Mouse (Mus musculus): ENCODE results near the gene Prkn. TPM values are rescaled to one million over a fixed set of nuclear protein-coding genes. Genes with fewer than 3 reads are reported as not detected.

Prkn gene
- polyA plus RNA-seq, 1 experiment from 2014 or later = 2.8 TPM

- H3K4me3 ChIP-seq (ENCODE audit: low read depth, low read length) = no peak overlapping the region
- TF ChIP-seq EP300 (IDR thresholded peaks at IDR 0.05) (no peak), CTCF (IDR thresholded peaks at IDR 0.05) (no peak)
- H3K36me3 ChIP-seq (ENCODE audit: insufficient read depth, low read length) = no peaks in the 10 kb centered on the region
- no peak overlapping the region for H3K27ac ChIP-seq (ENCODE audit: low read length)
- H3K27me3 ChIP-seq (replicated peaks; ENCODE audit: insufficient read depth, low read length) = no peaks in the 10 kb centered on the region
- ATAC-seq = no peak
- H3K4me2 ChIP-seq (replicated peaks; ENCODE audit: low read depth, low read length) = no peak overlapping the region
- H3K9ac ChIP-seq (replicated peaks; ENCODE audit: low read depth) = no peak overlapping the region
- no peaks in the 10 kb centered on the region for H3K9me3 ChIP-seq (ENCODE audit: low read length)
- DNase-seq (ENCODE audit: low spot score) = no peak
- WGBS = 94% methylated on average over 5 of the region's 5 CpGs
- no peaks in the 10 kb centered on the region for H3K4me1 ChIP-seq (ENCODE audit: insufficient read depth, low read depth, low read length)
These were observed 1201.0 kb downstream of the Prkn start for GRCm38 (mm10) chr17:12041091-12041655.

GRCm38 (mm10) chr17:12042561-12043256, 1202.5 kb downstream of the Prkn start:
- WGBS = 62% methylated on average over 14 of the region's 14 CpGs
- H3K27me3 ChIP-seq (replicated peaks; ENCODE audit: insufficient read depth, low read length) = no peaks in the 10 kb centered on the region
- H3K4me2 ChIP-seq (replicated peaks; ENCODE audit: low read depth, low read length) = no peak overlapping the region
- peak; percentile 22; the same call in 1 of the 2 replicates for TF ChIP-seq EP300 (IDR thresholded peaks at IDR 0.05)
- TF ChIP-seq CTCF (IDR thresholded peaks at IDR 0.05) = no peak
- DNase-seq (ENCODE audit: low spot score) = peak; percentile 74
- H3K27ac ChIP-seq (ENCODE audit: low read length) = no peak overlapping the region
- no peaks in the 10 kb centered on the region for H3K36me3 ChIP-seq (ENCODE audit: insufficient read depth, low read length)
- ATAC-seq = peak; percentile 79
- H3K9me3 ChIP-seq (ENCODE audit: low read length) = no peaks in the 10 kb centered on the region
- H3K4me1 ChIP-seq (ENCODE audit: insufficient read depth, low read depth, low read length) = no peaks in the 10 kb centered on the region
- no peak overlapping the region for H3K9ac ChIP-seq (replicated peaks; ENCODE audit: low read depth)
- no peak overlapping the region for H3K4me3 ChIP-seq (ENCODE audit: low read depth, low read length)

GRCm38 (mm10) chr17:12044222-12044621, 1204.0 kb downstream of the Prkn start:
- 64% methylated on average over 8 of the region's 8 CpGs for WGBS
- H3K4me1 ChIP-seq (ENCODE audit: insufficient read depth, low read depth, low read length) = no peaks in the 10 kb centered on the region
- H3K9ac ChIP-seq (replicated peaks; ENCODE audit: low read depth) = no peak overlapping the region
- no peak overlapping the region for H3K4me2 ChIP-seq (replicated peaks; ENCODE audit: low read depth, low read length)
- DNase-seq (ENCODE audit: low spot score) (no peak), ATAC-seq (no peak)
- no peaks in the 10 kb centered on the region for H3K36me3 ChIP-seq (ENCODE audit: insufficient read depth, low read length)
- no peak overlapping the region for H3K4me3 ChIP-seq (ENCODE audit: low read depth, low read length)
- no peak overlapping the region for H3K27ac ChIP-seq (ENCODE audit: low read length)
- no peaks in the 10 kb centered on the region for H3K9me3 ChIP-seq (ENCODE audit: low read length)
- TF ChIP-seq CTCF (IDR thresholded peaks at IDR 0.05) (no peak), EP300 (IDR thresholded peaks at IDR 0.05) (no peak)
- no peaks in the 10 kb centered on the region for H3K27me3 ChIP-seq (replicated peaks; ENCODE audit: insufficient read depth, low read length)

GRCm38 (mm10) chr17:12045861-12046273, 1205.7 kb downstream of the Prkn start:
- Histone ChIP-seq H3K9ac (replicated peaks; ENCODE audit: low read depth) (no peak overlapping the region), H3K27ac (ENCODE audit: low read length) (no peak overlapping the region), H3K36me3 (ENCODE audit: insufficient read depth, low read length) (no peaks in the 10 kb centered on the region), H3K4me2 (replicated peaks; ENCODE audit: low read depth, low read length) (no peak overlapping the region), H3K4me1 (ENCODE audit: insufficient read depth, low read depth, low read length) (no peaks in the 10 kb centered on the region), H3K27me3 (replicated peaks; ENCODE audit: insufficient read depth, low read length) (no peaks in the 10 kb centered on the region), H3K9me3 (ENCODE audit: low read length) (no peaks in the 10 kb centered on the region), H3K4me3 (ENCODE audit: low read depth, low read length) (no peak overlapping the region)
- DNase-seq (ENCODE audit: low spot score) (no peak), ATAC-seq (no peak)
- 40% methylated on average over 5 of the region's 5 CpGs for WGBS
- TF ChIP-seq CTCF (IDR thresholded peaks at IDR 0.05) = no peak
- TF ChIP-seq EP300 (IDR thresholded peaks at IDR 0.05) = no peak

- no peak for DNase-seq (ENCODE audit: low spot score)
- WGBS = 78% methylated on average over 7 of the region's 7 CpGs
- no peak for TF ChIP-seq EP300 (IDR thresholded peaks at IDR 0.05)
- no peak for TF ChIP-seq CTCF (IDR thresholded peaks at IDR 0.05)
- Histone ChIP-seq H3K27ac (ENCODE audit: low read length) (no peak overlapping the region), H3K9ac (replicated peaks; ENCODE audit: low read depth) (no peak overlapping the region), H3K27me3 (replicated peaks; ENCODE audit: insufficient read depth, low read length) (no peaks in the 10 kb centered on the region), H3K4me1 (ENCODE audit: insufficient read depth, low read depth, low read length) (no peaks in the 10 kb centered on the region), H3K9me3 (ENCODE audit: low read length) (no peaks in the 10 kb centered on the region), H3K4me2 (replicated peaks; ENCODE audit: low read depth, low read length) (no peak overlapping the region), H3K36me3 (ENCODE audit: insufficient read depth, low read length) (no peaks in the 10 kb centered on the region), H3K4me3 (ENCODE audit: low read depth, low read length) (no peak overlapping the region)
- no peak for ATAC-seq
These were observed 1206.8 kb downstream of the Prkn start for GRCm38 (mm10) chr17:12047032-12047431.

- TF ChIP-seq CTCF (IDR thresholded peaks at IDR 0.05) (no peak), EP300 (IDR thresholded peaks at IDR 0.05) (no peak)
- no peaks in the 10 kb centered on the region for H3K9me3 ChIP-seq (ENCODE audit: low read length)
- no peak overlapping the region for H3K9ac ChIP-seq (replicated peaks; ENCODE audit: low read depth)
- H3K27ac ChIP-seq (ENCODE audit: low read length) = no peak overlapping the region
- DNase-seq (ENCODE audit: low spot score) (no peak), ATAC-seq (no peak)
- H3K4me3 ChIP-seq (ENCODE audit: low read depth, low read length) = no peak overlapping the region
- 46% methylated on average over 6 of the region's 6 CpGs for WGBS
- no peaks in the 10 kb centered on the region for H3K36me3 ChIP-seq (ENCODE audit: insufficient read depth, low read length)
- H3K4me2 ChIP-seq (replicated peaks; ENCODE audit: low read depth, low read length) = no peak overlapping the region
- no peaks in the 10 kb centered on the region for H3K4me1 ChIP-seq (ENCODE audit: insufficient read depth, low read depth, low read length)
- H3K27me3 ChIP-seq (replicated peaks; ENCODE audit: insufficient read depth, low read length) = no peaks in the 10 kb centered on the region
These were observed 1207.3 kb downstream of the Prkn start for GRCm38 (mm10) chr17:12047523-12047922.

Data from lung, postnatal 0 days (tissue).